Mouse (Mus musculus): ENCODE measurements at regions not wholly inside any gene's neighbourhood (a gene's known extent, or its start where the extent isn't known, plus 50 kb on each side); places are given as distances from the start of the nearest gene placed in this dataset.

- no peaks in the 10 kb centered on the region for H3K9me3 ChIP-seq (ENCODE audit: control insufficient read depth, low read length)
- H3K9ac ChIP-seq (replicated peaks; ENCODE audit: low read depth, low read length), result no peak overlapping the region
- H3K4me2 ChIP-seq (ENCODE audit: low read length), result no peak overlapping the region
- no peak overlapping the region for H3K27ac ChIP-seq (ENCODE audit: low read length)
- no peak for ATAC-seq
- H3K4me1 ChIP-seq (replicated peaks; ENCODE audit: control insufficient read depth, insufficient read depth, low read length), result no peaks in the 10 kb centered on the region
- 74% methylated on average over 3 of the region's 3 CpGs for WGBS
- H3K27me3 ChIP-seq (replicated peaks; ENCODE audit: control insufficient read depth, insufficient read depth, low read length), result no peaks in the 10 kb centered on the region
- H3K36me3 ChIP-seq (ENCODE audit: control insufficient read depth, insufficient read depth), result no peaks in the 10 kb centered on the region
- H3K4me3 ChIP-seq (replicated peaks; ENCODE audit: low read length), result no peak overlapping the region
Observed at GRCm38 (mm10) chr8:15235410-15235809, 189.5 kb upstream of the BB014433 start.

DNA sequence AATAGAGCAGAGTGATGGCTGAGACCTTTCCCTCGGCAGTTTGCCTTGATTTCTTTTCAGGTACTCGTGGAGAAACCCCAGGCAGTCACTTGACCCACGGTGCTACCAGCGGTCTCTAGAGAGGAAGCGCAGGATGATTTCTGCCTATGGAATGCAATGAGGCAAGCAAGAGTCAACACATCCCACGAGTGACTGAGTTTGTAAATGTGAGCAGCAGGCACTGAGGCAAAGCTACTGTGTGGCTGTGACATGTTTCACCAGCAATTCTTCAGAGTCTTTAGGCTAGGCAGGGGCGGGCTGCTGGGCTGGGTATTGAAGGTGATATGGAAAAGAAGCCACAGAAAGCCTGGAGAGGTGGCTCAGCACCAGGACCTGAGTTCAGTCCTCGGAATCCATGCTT, 187.4 kb upstream of the BB014433 start:
- 64% methylated on average over 8 of the region's 8 CpGs for WGBS
- H3K4me3 ChIP-seq (replicated peaks; ENCODE audit: low read length), result no peak overlapping the region
- H3K9me3 ChIP-seq (ENCODE audit: control insufficient read depth, low read length), result no peaks in the 10 kb centered on the region
- no peak overlapping the region for H3K9ac ChIP-seq (replicated peaks; ENCODE audit: low read depth, low read length)
- no peak overlapping the region for H3K4me2 ChIP-seq (ENCODE audit: low read length)
- no peaks in the 10 kb centered on the region for H3K27me3 ChIP-seq (replicated peaks; ENCODE audit: control insufficient read depth, insufficient read depth, low read length)
- H3K36me3 ChIP-seq (ENCODE audit: control insufficient read depth, insufficient read depth), result no peaks in the 10 kb centered on the region
- no peak overlapping the region for H3K27ac ChIP-seq (ENCODE audit: low read length)
- no peaks in the 10 kb centered on the region for H3K4me1 ChIP-seq (replicated peaks; ENCODE audit: control insufficient read depth, insufficient read depth, low read length)
- ATAC-seq, result no peak

- Histone ChIP-seq H3K9me3 (ENCODE audit: control insufficient read depth, low read length) (no peaks in the 10 kb centered on the region), H3K4me3 (replicated peaks; ENCODE audit: low read length) (no peak overlapping the region), H3K27ac (ENCODE audit: low read length) (no peak overlapping the region), H3K27me3 (replicated peaks; ENCODE audit: control insufficient read depth, insufficient read depth, low read length) (no peaks in the 10 kb centered on the region), H3K36me3 (ENCODE audit: control insufficient read depth, insufficient read depth) (no peaks in the 10 kb centered on the region), H3K4me1 (replicated peaks; ENCODE audit: control insufficient read depth, insufficient read depth, low read length) (no peaks in the 10 kb centered on the region), H3K9ac (replicated peaks; ENCODE audit: low read depth, low read length) (no peak overlapping the region), H3K4me2 (ENCODE audit: low read length) (no peak overlapping the region)
- ATAC-seq, result no peak
- WGBS, result 91% methylated on average over 2 of the region's 2 CpGs
Observed at GRCm38 (mm10) chr8:15230217-15230616, 184.3 kb upstream of the BB014433 start.

DNA sequence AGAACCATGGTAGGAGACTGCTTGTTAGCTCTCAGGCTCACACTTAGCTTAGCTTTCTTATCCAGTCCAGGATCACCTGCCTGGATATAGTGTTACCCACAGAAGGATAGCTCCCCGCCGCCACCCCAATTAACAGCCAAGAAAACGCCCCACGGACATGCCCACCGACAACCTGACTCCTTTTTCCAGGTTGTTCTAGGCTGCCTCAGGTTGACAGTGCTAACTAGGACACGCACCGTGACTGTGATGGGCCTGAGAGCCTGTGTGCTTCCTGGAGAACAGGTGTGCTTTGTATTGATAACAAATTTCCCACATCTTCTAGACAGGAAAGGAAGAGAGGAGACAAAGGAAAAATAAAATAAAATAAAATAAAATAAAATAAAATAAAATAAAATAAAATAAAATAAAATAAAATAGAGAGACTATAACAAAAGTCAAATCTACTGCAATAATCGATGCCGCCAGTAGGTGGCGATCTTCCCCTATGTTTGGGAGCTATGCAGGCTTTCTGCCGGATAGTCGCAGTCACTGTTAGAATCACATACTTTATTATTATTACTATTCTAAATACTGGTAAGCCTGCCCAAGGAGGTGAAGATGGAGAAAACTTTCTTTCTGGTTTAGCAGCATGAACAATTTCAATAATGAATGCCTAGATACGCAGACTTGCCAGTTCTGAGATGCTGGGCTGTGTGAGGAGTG, 175.5 kb upstream of the BB014433 start:
- 43% methylated on average over 13 of the region's 13 CpGs for WGBS
- no peak overlapping the region for H3K4me2 ChIP-seq (ENCODE audit: low read length)
- ATAC-seq, result peak; percentile 59
- H3K4me3 ChIP-seq (replicated peaks; ENCODE audit: low read length), result no peak overlapping the region
- no peaks in the 10 kb centered on the region for H3K4me1 ChIP-seq (replicated peaks; ENCODE audit: control insufficient read depth, insufficient read depth, low read length)
- H3K36me3 ChIP-seq (ENCODE audit: control insufficient read depth, insufficient read depth), result no peaks in the 10 kb centered on the region
- no peaks in the 10 kb centered on the region for H3K27me3 ChIP-seq (replicated peaks; ENCODE audit: control insufficient read depth, insufficient read depth, low read length)
- H3K27ac ChIP-seq (ENCODE audit: low read length), result no peak overlapping the region
- H3K9ac ChIP-seq (replicated peaks; ENCODE audit: low read depth, low read length), result no peak overlapping the region
- no peaks in the 10 kb centered on the region for H3K9me3 ChIP-seq (ENCODE audit: control insufficient read depth, low read length)

- WGBS, result 68% methylated on average over 6 of the region's 6 CpGs
- no peak overlapping the region for H3K27ac ChIP-seq (ENCODE audit: low read length)
- no peak for ATAC-seq
Observed at GRCm38 (mm10) chr8:15209856-15210521, 164.1 kb upstream of the BB014433 start.

DNA sequence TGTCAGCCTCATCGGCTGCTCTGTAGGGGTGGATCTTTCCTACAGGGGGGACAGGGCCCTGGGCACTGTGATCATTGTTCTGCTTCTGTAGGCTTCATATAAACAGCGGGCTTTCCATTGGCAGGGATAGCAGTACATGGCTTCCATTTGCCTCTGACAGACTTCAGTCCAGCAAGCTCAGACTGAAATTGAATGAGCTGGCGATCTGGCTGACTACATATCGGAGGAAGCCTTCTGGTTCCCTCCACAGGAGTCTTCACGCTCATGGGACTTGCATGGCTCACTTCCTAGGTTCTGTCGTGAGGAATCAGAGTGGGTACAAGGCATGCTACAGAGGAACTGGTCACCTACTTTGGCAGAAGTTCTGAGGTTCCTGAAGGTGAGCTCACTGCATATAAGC, 155.7 kb upstream of the BB014433 start:
- no peak overlapping the region for H3K27ac ChIP-seq (ENCODE audit: low read length)
- H3K36me3 ChIP-seq (ENCODE audit: control insufficient read depth, insufficient read depth), result no peaks in the 10 kb centered on the region
- H3K27me3 ChIP-seq (replicated peaks; ENCODE audit: control insufficient read depth, insufficient read depth, low read length), result no peaks in the 10 kb centered on the region
- no peak overlapping the region for H3K9ac ChIP-seq (replicated peaks; ENCODE audit: low read depth, low read length)
- H3K9me3 ChIP-seq (ENCODE audit: control insufficient read depth, low read length), result no peaks in the 10 kb centered on the region
- 87% methylated on average over 6 of the region's 6 CpGs for WGBS
- no peak for ATAC-seq
- H3K4me1 ChIP-seq (replicated peaks; ENCODE audit: control insufficient read depth, insufficient read depth, low read length), result no peaks in the 10 kb centered on the region
- no peak overlapping the region for H3K4me3 ChIP-seq (replicated peaks; ENCODE audit: low read length)
- no peak overlapping the region for H3K4me2 ChIP-seq (ENCODE audit: low read length)

More at GRCm38 (mm10) chr8:15209856-15210521, 164.1 kb upstream of the BB014433 start:
- Histone ChIP-seq H3K4me2 (ENCODE audit: low read length) (no peak overlapping the region), H3K9ac (replicated peaks; ENCODE audit: low read depth, low read length) (no peak overlapping the region), H3K4me1 (replicated peaks; ENCODE audit: control insufficient read depth, insufficient read depth, low read length) (no peaks in the 10 kb centered on the region), H3K4me3 (replicated peaks; ENCODE audit: low read length) (no peak overlapping the region), H3K9me3 (ENCODE audit: control insufficient read depth, low read length) (no peaks in the 10 kb centered on the region), H3K27me3 (replicated peaks; ENCODE audit: control insufficient read depth, insufficient read depth, low read length) (no peaks in the 10 kb centered on the region), H3K36me3 (ENCODE audit: control insufficient read depth, insufficient read depth) (no peaks in the 10 kb centered on the region)

DNA sequence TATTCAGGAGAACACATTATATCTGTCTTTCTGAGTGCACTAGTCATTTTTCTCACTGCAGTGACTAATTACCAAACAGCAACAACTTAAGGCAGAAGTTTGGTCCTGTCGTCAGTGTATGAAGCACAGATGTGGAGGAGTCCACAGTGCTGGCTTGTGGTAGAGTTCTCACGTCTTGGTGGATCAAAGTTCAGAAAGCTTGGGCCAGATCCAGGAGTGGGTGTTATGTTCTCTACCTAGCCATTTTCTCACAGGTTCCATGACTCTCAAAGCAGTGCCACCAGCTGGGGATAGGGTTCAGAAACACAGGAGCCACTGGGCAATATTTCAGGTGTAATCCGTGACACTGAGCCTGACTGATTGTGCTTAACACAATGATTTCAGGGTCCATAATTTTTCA, 144.8 kb upstream of the BB014433 start:
- no peaks in the 10 kb centered on the region for H3K36me3 ChIP-seq (ENCODE audit: control insufficient read depth, insufficient read depth)
- H3K9ac ChIP-seq (replicated peaks; ENCODE audit: low read depth, low read length), result no peak overlapping the region
- no peak for ATAC-seq
- H3K27ac ChIP-seq (ENCODE audit: low read length), result no peak overlapping the region
- H3K9me3 ChIP-seq (ENCODE audit: control insufficient read depth, low read length), result no peaks in the 10 kb centered on the region
- H3K4me3 ChIP-seq (replicated peaks; ENCODE audit: low read length), result no peak overlapping the region
- WGBS, result 72% methylated on average over 3 of the region's 3 CpGs
- peaks cover 3% of the 10 kb centered on the region; the same call in 1 of the 2 replicates for H3K4me1 ChIP-seq (replicated peaks; ENCODE audit: control insufficient read depth, insufficient read depth, low read length)
- H3K27me3 ChIP-seq (replicated peaks; ENCODE audit: control insufficient read depth, insufficient read depth, low read length), result no peaks in the 10 kb centered on the region
- no peak overlapping the region for H3K4me2 ChIP-seq (ENCODE audit: low read length)

DNA sequence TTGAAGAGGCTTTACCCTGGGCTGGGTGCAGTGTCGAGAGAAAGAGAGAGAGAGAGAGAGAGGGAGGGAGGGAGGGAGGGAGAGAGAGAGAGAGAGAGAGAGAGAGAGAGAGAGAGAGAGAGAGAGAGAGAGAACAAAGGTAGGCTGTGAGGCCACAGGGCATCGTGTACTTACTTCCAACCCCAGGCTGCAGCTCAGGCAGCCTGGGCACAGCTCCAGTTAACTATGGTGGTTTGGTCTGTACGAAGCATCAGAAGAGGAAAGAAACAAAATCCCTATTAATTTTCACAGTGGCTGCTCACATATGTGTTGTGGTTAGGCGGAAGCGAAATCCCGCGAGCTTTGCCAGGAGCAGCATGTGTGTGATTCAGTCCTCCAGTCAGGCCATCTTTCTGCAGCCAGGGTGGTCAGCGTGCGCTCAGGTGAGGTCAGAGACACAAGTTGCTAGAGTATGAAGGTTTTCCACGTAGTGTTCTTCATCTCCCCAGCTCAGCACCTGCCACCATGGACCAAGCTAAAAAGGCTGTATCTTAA, 143.3 kb upstream of the BB014433 start:
- ATAC-seq, result no peak; the same call in 1 of the 2 replicates
- WGBS, result 25% methylated on average over 9 of the region's 10 CpGs
- no peak overlapping the region for H3K4me2 ChIP-seq (ENCODE audit: low read length)

More for the DNA sequence above, 143.3 kb upstream of the BB014433 start:
- Histone ChIP-seq H3K9ac (replicated peaks; ENCODE audit: low read depth, low read length) (no peak overlapping the region), H3K4me3 (replicated peaks; ENCODE audit: low read length) (no peak overlapping the region), H3K9me3 (ENCODE audit: control insufficient read depth, low read length) (no peaks in the 10 kb centered on the region), H3K27ac (ENCODE audit: low read length) (no peak overlapping the region), H3K4me1 (replicated peaks; ENCODE audit: control insufficient read depth, insufficient read depth, low read length) (peaks cover 3% of the 10 kb centered on the region; the same call in 1 of the 2 replicates), H3K36me3 (ENCODE audit: control insufficient read depth, insufficient read depth) (no peaks in the 10 kb centered on the region), H3K27me3 (replicated peaks; ENCODE audit: control insufficient read depth, insufficient read depth, low read length) (no peaks in the 10 kb centered on the region)

Measured in forebrain, embryonic 16.5 days (tissue).